Mouse (Mus musculus) ES-E14 (cell line): ENCODE data around the gene Cenpm.

Experiments used
- HCFC1 ChIP-seq: IDR thresholded peaks from 2 replicates; pipeline ENCODE4 v1.6.1; 2012; ENCODE audit warnings: low read length, inconsistent platforms, borderline replicate concordance; ENCODE audit not compliant: insufficient read depth
- ZC3H11A ChIP-seq: IDR thresholded peaks from 2 replicates; pipeline ENCODE4 v1.6.1; 2012; ENCODE audit warnings: low read depth, mild to moderate bottlenecking, inconsistent platforms, low read length, borderline replicate concordance
- ZNF384 ChIP-seq: IDR thresholded peaks from 2 replicates; pipeline ENCODE4 v1.6.1; 2012; ENCODE audit warnings: low read depth, low read length, inconsistent platforms

DNA sequence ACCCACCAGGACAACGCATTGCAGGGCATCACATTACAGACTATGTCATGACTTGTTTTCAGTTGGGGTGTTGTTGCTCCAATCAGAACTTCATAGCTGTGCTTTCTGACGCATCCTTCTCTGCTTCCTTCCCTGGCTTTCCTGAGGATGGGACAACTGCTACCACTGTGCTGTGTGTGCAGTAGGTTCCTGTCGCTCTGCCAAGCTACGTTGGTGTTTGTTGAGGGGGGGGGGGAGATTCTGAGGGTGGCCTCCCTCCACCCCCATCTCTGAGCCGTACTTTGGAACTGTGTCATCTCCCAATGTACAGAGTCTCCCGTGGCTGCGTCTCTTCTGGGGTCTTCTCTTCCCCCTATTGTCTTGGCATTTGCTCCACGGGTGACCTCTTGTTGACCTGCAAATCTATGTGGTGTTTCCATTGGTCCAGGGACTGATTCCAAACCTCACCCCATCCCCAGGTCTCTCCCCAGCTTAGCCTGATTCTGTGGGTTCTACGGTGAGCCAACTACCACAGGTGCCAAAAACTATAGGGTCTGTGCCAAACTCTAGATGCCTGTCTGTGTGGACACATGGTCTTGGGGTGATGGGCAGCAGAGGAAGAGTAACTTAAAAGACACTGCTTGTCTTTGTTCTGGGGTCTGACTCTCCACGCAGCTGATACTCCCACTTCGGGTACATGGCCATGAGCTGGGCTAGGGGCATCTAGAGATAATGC lies 29.1 kb downstream of the Cenpm start:
- TF ChIP-seq ZC3H11A (no peak), ZNF384 (no peak), HCFC1 (no peak)
